Mouse (Mus musculus) midbrain, embryonic 16.5 days (tissue): Measurements from ENCODE around the gene Ino80e. TPM values are rescaled to one million over a fixed set of nuclear protein-coding genes. Genes with fewer than 3 reads are reported as not detected.

Source experiments
- ATAC-seq: fragments of 200-750 bp; cut with Nextera tagmentation; 2 replicates; pipeline ENCODE4 v1.8.0; 2017; ENCODE audit warnings: moderate TSS enrichment
- H3K27ac ChIP-seq: fragments of 300-500 bp; sonication (generic); 2 replicates; pipeline ENCODE4 v1.5.1; 2014; ENCODE audit warnings: mild to moderate bottlenecking, low read length, mixed read lengths
- H3K27me3 ChIP-seq: fragments of 300-500 bp; sonication (generic); 2 replicates; pipeline ENCODE4 v1.6.1; 2014; ENCODE audit warnings: low read depth, low read length, mixed read lengths; ENCODE audit not compliant: control insufficient read depth, insufficient read depth
- H3K36me3 ChIP-seq: fragments of 300-500 bp; sonication (generic); 2 replicates; pipeline ENCODE4 v1.6.1; 2014; ENCODE audit warnings: mild to moderate bottlenecking, low read length, moderate library complexity, mixed read lengths; ENCODE audit not compliant: control insufficient read depth, insufficient read depth
- H3K4me1 ChIP-seq: fragments of 300-500 bp; sonication (generic); 2 replicates; pipeline ENCODE4 v1.6.1; 2014; ENCODE audit warnings: mild to moderate bottlenecking, low read length, mixed read lengths; ENCODE audit not compliant: control insufficient read depth, insufficient read depth
- H3K4me2 ChIP-seq: fragments of 300-500 bp; sonication (generic); 2 replicates; pipeline ENCODE4 v1.6.1; 2014; ENCODE audit warnings: mild to moderate bottlenecking, low read length, mixed read lengths
- H3K4me3 ChIP-seq: fragments of 300-500 bp; sonication (generic); 2 replicates; pipeline ENCODE4 v1.5.1; 2014; ENCODE audit warnings: low read depth, mild to moderate bottlenecking, low read length, moderate library complexity, mixed read lengths
- H3K9ac ChIP-seq: fragments of 300-500 bp; sonication (generic); 2 replicates; pipeline ENCODE4 v1.6.1; 2014; ENCODE audit warnings: low read depth, low read length, mixed read lengths
- H3K9me3 ChIP-seq: fragments of 300-500 bp; sonication (generic); replicated peaks from 2 replicates; pipeline ENCODE4 v1.6.1; 2014; ENCODE audit warnings: mild to moderate bottlenecking, low read length, mixed read lengths; ENCODE audit not compliant: control insufficient read depth, poor library complexity, severe bottlenecking
- WGBS: fragments of 180-500 bp; shearing (Covaris S2); extraction: QIAGEN DNeasy Blood & Tissue Kit; methylation state at CpG from one replicate; pipeline ENCODE4 v1.1.7; 2014; 5-methylcytosine and 5-hydroxymethylcytosine counted together
- polyA plus RNA-seq: library from polyadenylated mRNA; unstranded; fragments of >200 nt; fragmentation: Nextera tagmentation; extraction: Ambion mirVana; gene quantifications from 2 replicates; pipeline ENCODE4 v1.2.1, GENCODE M21; 2015

Gene Ino80e
- polyA plus RNA-seq, 1 experiment from 2014 or later: 98.3 TPM

DNA sequence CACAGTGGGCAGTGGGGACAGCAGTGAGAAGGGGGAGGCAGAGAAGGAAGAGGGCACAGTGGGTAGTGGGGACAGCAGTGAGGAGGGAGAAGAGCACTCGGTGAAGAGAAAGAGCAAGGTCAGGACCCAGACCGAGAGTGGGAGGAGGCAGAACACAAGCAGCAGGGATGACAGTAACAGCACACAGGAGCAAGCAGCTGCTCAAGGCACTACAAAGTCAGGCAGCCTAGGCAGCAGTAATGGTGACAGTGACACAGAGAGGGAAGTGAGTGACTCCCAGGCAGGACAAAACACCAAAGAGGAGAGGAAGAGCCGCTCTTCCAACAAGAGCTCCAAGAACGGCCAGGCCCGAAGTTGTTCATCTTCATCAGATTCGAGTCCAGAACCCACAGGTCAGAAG is 1.6 kb upstream of the Ino80e start:
- no peak for ATAC-seq
- Histone ChIP-seq H3K4me1 (peaks cover 21% of the 10 kb centered on the region), H3K9ac (no peak overlapping the region), H3K4me2 (peak overlapping the region; percentile 93), H3K27me3 (no peaks in the 10 kb centered on the region), H3K4me3 (no peak overlapping the region), H3K36me3 (peaks cover 33% of the 10 kb centered on the region), H3K9me3 (no peaks in the 10 kb centered on the region), H3K27ac (no peak overlapping the region)
- WGBS: 57% methylated on average over 6 of the region's 6 CpGs

DNA sequence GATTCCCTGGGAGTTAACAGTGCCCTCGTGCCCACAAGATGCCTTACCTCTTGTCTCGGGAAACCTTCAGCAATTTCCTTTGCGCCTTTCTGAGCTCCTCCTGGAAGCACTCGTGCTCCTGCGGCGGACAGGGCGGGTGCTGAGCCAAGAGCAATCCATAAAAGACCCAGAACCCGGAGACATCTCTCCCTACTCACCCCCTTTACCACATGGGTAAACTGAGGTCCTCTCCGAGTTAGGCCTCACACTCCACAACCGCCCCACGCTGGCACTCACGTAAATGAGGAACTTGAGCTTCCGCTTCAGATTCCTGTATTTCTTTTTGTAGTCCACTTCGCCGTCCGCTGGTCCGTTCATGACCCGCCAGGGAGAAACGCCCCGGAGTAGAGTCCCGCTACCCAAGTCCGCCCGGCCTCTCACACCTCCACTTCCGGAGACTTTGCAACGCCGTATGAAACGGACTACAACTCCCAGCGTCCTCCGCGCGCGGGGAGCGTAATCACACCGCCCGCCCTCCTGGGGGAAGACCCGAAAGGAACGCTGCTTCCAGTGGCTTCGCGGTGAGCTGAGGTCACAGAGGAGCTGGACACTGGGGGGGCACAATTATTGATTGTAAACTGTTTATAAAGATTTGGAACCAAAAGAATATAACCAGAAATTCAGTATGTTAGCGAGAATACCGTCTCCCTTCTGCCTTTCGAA is 597 bp downstream of the Ino80e start, which contains the start of gene Hirip3:
TSS of gene Hirip3 (plus strand) at position 544 of the 702 bp plus-strand sequence.
- ATAC-seq: peak; percentile 91
- WGBS: 3% methylated on average over 42 of the region's 42 CpGs
- Histone ChIP-seq H3K4me2 (peak within 1 kb of the TSS; percentile 93), H3K4me1 (peaks cover 21% of the 10 kb centered on the region), H3K9ac (peak within 1 kb of the TSS; percentile 64), H3K27ac (peak within 1 kb of the TSS; percentile 80), H3K36me3 (peaks cover 22% of the 10 kb centered on the region), H3K9me3 (no peaks in the 10 kb centered on the region), H3K4me3 (peak within 1 kb of the TSS; percentile 67), H3K27me3 (no peaks in the 10 kb centered on the region)

DNA sequence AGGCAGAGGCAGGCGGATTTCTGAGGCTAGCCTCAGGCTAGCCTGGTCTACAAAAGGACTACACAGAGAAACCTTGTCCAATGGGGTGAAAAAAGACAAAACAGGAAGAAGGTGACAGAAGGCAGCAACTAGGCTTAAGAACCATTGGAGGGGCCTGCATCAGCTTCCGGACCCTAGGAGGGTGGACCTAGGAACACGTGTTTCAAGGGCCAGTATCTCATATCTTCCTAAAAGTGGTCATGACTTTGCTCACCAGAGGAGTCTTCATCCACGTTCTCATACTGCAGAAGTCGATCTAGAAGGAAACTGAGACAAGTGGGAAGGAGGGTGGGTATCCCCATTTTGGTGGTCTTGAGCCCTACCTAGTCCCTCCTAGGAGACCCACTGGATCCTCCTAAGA is 1.2 kb downstream of the Ino80e start:
- H3K9ac ChIP-seq: peak overlapping the region; percentile 64
- H3K4me1 ChIP-seq: peaks cover 21% of the 10 kb centered on the region
- peaks cover 18% of the 10 kb centered on the region for H3K36me3 ChIP-seq
- WGBS: 86% methylated on average over 5 of the region's 5 CpGs
- no peak overlapping the region for H3K27ac ChIP-seq
- ATAC-seq: peak; percentile 8; the same call in 1 of the 2 replicates
- peak overlapping the region; percentile 67 for H3K4me3 ChIP-seq
- peak overlapping the region; percentile 93 for H3K4me2 ChIP-seq
- H3K27me3 ChIP-seq: no peaks in the 10 kb centered on the region
- no peaks in the 10 kb centered on the region for H3K9me3 ChIP-seq

DNA sequence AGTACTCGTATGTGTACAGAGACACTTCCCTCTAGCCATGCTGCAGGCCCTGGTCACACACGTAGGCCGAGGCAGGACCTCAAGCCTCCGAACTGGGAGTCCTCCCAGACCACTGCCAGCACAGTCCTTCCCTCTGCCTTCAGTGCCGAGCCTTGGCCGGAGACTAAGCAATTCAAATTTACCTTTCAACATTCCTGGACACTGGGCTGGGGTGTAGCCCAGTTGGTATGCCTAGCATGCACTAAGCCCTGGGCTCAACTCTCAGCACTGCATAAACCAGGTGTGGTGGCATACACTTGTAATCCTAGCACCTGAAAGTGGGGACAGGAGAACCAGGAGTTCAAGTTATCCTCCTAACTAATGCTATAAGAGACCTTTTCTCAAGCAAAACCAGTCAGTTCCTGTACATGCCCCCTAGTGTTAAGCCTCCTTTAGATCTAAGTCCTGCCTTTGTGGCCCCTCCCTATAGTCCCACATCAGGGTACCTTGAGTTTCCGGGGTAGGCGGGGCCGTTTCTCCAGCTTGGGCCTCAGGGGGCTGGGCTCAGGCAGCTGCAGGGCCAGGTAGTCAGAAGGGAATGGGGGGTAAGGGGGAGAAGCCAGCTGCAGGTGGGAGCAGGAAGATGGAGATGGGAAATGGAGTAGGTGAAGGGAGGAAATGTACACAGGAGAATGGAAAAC is 5.3 kb downstream of the Ino80e start:
- Histone ChIP-seq H3K4me3 (no peak overlapping the region), H3K9ac (no peak overlapping the region), H3K4me2 (no peak overlapping the region), H3K4me1 (peaks cover 8% of the 10 kb centered on the region), H3K36me3 (peaks cover 12% of the 10 kb centered on the region), H3K27me3 (no peaks in the 10 kb centered on the region), H3K9me3 (no peaks in the 10 kb centered on the region), H3K27ac (no peak overlapping the region)
- 74% methylated on average over 9 of the region's 9 CpGs for WGBS
- no peak for ATAC-seq

DNA sequence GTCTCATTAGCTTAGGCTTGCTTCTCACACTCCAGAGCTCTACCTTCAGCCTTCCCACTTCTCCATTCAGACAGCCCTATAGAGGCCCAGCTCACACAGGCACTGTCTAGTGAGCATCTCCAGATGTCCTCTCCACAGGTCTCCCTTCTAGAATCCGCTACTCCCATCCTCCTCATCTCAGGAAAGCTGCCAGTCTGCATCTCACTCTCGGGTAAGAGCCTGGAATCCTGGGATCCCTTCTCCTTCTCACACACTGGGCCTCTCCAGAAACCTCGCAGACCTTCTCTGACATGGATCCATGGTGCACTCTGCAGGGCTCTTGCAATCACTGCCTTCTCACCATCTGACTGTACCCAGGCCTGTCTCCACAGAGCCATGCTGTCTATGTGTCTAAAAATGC is 6.5 kb downstream of the Ino80e start:
- no peak overlapping the region for H3K4me2 ChIP-seq
- WGBS: 81% methylated on average over 3 of the region's 3 CpGs
- peaks cover 12% of the 10 kb centered on the region for H3K36me3 ChIP-seq

DNA sequence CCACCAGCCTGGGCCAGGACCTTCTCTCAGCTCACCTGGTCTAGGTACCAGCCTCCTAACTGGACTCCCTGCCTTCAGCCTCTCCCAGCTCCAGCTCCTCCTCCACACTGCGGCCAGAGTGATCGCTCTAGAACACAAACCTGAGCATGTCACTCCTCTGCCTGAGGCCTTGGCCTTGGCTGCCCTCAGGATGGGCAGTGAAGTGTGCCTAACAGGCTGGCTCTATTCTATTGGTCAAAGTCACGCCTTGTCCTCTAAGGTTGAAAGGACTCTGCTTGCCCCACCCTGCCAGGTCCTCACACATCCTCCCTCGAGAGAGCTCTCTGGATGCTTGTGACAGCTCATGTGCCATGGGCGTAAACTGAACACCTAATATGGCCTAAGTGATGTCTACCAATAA is 8.7 kb downstream of the Ino80e start:
- H3K27me3 ChIP-seq: peaks cover 5% of the 10 kb centered on the region; the same call in 1 of the 2 replicates
- H3K36me3 ChIP-seq: peaks cover 12% of the 10 kb centered on the region
- no peak overlapping the region for H3K27ac ChIP-seq
- no peak overlapping the region for H3K4me2 ChIP-seq
- ATAC-seq: no peak
- H3K4me3 ChIP-seq: no peak overlapping the region
- peaks cover 10% of the 10 kb centered on the region for H3K4me1 ChIP-seq
- H3K9me3 ChIP-seq: no peaks in the 10 kb centered on the region
- 86% methylated on average over 5 of the region's 5 CpGs for WGBS
- no peak overlapping the region for H3K9ac ChIP-seq

More for the DNA sequence above, 6.5 kb downstream of the Ino80e start:
- H3K9me3 ChIP-seq: no peaks in the 10 kb centered on the region
- no peak for ATAC-seq
- H3K27me3 ChIP-seq: no peaks in the 10 kb centered on the region
- no peak overlapping the region for H3K27ac ChIP-seq
- H3K4me1 ChIP-seq: peaks cover 1% of the 10 kb centered on the region
- no peak overlapping the region for H3K4me3 ChIP-seq
- no peak overlapping the region for H3K9ac ChIP-seq

DNA sequence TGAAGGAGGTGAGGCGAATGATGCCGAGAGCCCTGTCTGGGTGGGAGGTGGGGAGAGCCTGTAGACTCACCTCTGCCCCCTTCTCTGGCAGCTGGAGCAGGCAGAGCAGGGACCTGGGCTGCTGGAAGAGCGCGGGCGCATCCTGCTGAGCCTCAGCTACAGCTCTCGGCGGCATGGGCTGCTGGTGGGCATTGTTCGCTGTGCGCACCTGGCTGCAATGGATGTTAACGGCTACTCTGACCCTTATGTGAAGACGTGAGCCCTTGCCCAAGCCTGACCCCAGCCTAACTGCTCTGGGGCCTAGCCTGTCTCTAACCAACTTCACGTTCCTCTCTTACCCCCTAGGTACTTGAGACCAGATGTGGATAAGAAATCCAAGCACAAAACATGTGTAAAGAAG is 11.0 kb downstream of the Ino80e start:
- peaks cover 16% of the 10 kb centered on the region for H3K4me1 ChIP-seq

DNA sequence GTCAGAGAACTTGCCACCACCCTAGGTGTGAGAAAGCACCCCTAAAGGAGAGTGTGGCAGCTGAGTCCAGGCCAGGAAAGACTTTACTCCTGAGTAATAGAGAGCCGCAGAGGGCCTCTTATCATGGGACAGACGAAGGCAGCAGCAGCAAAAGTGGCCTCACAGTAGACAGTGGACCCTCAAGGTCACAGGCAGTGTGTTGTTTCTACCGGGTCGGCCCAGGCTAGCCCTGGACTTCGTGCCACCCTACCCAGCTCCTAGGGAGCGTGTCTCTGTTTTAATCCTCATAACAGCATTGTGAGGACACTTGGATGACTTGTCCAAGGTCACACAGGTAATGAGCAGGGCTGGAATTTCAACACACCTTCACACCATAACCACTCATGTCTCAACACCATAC is 12.0 kb downstream of the Ino80e start:
- H3K9ac ChIP-seq: no peak overlapping the region
- peaks cover 5% of the 10 kb centered on the region for H3K36me3 ChIP-seq
- H3K27me3 ChIP-seq: peaks cover 5% of the 10 kb centered on the region; the same call in 1 of the 2 replicates
- H3K4me2 ChIP-seq: no peak overlapping the region
- H3K9me3 ChIP-seq: no peaks in the 10 kb centered on the region
- WGBS: 93% methylated on average over 6 of the region's 6 CpGs
- no peak for ATAC-seq
- no peak overlapping the region for H3K4me3 ChIP-seq
- no peak overlapping the region for H3K27ac ChIP-seq
- H3K4me1 ChIP-seq: peaks cover 16% of the 10 kb centered on the region

More for the DNA sequence above, 11.0 kb downstream of the Ino80e start:
- no peak for ATAC-seq
- WGBS: 39% methylated on average over 12 of the region's 12 CpGs
- Histone ChIP-seq H3K4me2 (no peak overlapping the region), H3K27me3 (peaks cover 5% of the 10 kb centered on the region; the same call in 1 of the 2 replicates), H3K9me3 (no peaks in the 10 kb centered on the region), H3K36me3 (peaks cover 5% of the 10 kb centered on the region), H3K27ac (no peak overlapping the region), H3K9ac (no peak overlapping the region), H3K4me3 (no peak overlapping the region)

DNA sequence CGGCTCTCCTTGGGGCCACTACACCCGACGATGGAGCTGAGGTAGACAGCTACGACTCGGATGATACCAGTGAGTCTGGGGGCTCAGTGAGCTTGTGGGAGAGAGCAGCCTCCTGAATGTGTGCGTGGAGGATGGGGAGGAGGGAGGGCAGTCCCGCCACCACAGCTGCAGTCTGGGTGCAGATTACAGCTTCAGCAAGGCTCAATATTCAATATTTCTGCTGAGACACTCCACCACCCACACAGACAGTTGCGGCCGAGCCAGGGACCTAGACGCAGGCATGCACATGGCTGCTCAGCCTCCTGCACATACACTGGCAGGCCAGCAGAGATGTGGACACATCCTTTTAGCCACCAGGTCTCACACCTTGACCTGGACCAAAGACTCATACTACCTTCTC is 13.4 kb downstream of the Ino80e start:
- Histone ChIP-seq H3K27me3 (peaks cover 5% of the 10 kb centered on the region; the same call in 1 of the 2 replicates), H3K27ac (peak overlapping the region; percentile 18), H3K4me3 (peak overlapping the region; percentile 72), H3K4me1 (peaks cover 16% of the 10 kb centered on the region), H3K9me3 (no peaks in the 10 kb centered on the region), H3K36me3 (peaks cover 5% of the 10 kb centered on the region), H3K4me2 (peak overlapping the region; percentile 99), H3K9ac (peak overlapping the region; percentile 84)
- 11% methylated on average over 9 of the region's 10 CpGs for WGBS
- peak; percentile 40 for ATAC-seq
